Mouse (Mus musculus) spleen, adult 18-20 months (tissue): Measurements from ENCODE around the gene Slc35g2.
A peak's percentile ranks its signal among the peaks of the same experiment; 100 is the strongest.

Source experiments
- DNase-seq, 2 experiments: peaks; one replicate each; pipeline ENCODE4 v3.0.0; 2022; ENCODE audit warnings: mixed read lengths in 2 of 2

Slc35g2 gene

DNA sequence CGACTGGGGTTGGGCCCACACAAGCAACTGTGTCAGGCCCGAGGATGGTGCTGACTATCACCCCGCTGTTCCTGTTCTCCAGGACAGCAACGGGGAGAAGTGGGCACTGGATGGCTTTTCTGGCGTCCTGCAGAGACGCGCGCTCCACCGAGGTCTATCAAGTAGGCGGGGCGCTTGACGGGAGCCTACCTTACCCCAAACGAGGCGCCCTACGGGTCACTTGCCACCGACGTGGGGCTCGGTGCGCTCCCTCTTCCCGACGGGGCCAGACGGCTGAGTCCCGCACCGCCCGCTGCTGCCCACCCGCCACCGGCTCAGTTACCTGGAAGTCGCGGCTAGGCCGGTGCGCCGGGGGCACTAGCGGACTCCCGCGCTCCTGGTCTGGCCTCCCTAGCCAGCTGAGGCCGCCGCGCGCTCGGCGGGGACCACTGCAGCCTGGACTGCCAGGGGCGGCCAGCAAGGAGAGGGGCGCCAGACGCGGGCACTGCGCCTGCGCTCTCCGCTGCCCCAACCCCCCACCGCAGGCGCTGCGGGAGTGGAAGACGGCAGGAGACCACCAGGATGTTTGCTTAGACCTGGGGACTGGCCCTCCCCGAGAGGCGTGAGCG lies at the start of gene Slc35g2:
Gene Slc35g2 (minus strand): TSS at position 465 of the 608 bp plus-strand sequence.
- peak in 1 of 2 experiments; percentile 8 for DNase-seq

DNA sequence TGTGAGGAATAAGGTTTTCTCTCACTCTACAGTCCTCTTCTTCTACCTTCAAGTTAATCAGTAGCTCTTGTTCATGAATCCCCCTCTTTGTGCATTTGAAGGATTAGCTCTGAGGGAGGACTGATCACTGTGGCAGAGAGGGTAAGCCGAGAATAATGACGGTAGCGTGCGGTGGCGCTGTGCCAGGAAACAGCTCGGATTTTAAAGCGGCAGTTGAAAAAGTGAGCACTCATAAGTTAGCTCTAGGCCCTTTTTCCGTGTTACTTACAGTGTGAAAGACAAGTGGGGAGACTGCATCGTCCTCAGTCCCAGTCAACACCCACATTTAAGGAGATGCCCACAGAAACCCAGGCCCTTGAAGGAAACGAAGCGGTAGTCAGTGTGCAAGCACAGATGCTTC lies 46.1 kb upstream of the Slc35g2 start:
- no peak for DNase-seq

DNA sequence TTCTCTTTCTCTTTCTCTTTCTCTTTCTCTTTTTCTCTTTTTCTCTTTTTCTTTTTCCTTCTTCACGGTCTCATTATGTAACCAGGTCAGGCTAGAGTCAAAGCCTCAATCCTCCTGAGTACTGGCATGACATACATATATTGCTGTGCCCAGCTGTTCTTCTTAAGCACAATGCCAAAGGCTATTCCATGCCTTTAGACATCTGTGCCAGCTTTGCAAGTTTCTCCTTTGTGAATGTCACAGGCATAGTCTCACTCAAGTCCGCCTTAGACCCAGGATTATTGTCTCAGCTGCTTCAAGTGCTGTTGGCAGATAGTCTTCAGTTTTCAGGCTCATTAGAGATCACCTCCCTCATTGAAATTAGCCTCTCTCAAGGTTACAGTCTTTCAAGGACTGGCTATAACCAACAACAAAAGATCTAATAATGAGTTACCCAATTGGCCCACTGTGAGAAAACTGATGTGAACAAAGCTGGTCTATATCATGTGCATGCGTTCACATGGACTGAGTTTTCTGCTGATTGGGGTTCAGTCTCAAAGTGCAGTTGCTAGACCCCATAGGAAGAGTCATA lies 42.7 kb upstream of the Slc35g2 start:
- DNase-seq = no peak

DNA sequence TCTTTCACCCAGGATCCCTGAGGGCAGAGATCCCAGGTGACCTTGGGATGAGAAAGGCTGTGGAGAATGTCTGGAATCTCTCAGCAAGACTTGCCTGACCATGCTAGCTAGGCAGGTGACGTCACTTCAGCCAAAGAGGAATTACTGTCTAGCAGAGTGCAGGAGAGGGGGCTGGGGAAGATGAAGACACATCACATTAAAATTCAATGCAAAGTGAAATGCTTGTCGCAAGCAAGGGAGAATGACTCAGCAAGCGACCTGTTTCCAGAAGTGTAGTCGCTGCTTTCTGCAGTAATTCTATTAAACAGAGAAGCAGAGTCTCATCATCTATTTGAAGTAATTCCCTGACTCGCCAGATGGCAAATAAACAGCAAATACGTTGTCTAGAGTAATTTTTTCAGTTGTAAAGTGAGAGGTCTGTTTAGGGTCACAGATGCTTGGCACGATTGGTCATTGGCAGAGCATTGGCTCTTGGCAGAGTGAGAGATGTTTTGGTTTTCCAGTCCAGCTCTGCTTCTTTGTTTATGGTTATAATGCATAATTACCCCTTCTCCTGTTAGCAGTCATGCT lies 35.2 kb upstream of the Slc35g2 start:
- DNase-seq = no peak

DNA sequence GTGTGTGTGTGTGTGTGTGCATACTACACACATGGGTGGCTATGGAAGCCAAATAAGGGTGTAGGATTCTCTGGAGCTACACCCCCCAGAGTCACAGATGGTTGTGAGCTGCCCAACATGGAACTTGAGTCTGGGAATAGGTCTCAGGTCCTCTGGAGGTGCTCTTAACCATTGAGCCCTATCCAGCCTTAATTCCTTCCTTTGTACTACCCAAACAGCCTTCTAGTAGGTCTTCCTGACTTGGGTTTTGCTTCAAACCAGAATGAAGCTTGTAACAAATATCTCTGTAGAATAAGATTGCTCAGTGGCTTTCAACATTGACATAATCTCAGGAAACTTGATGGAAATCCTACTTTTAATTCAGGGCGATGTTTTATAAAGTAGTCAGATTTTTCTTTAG lies 34.6 kb upstream of the Slc35g2 start:
- DNase-seq = no peak

DNA sequence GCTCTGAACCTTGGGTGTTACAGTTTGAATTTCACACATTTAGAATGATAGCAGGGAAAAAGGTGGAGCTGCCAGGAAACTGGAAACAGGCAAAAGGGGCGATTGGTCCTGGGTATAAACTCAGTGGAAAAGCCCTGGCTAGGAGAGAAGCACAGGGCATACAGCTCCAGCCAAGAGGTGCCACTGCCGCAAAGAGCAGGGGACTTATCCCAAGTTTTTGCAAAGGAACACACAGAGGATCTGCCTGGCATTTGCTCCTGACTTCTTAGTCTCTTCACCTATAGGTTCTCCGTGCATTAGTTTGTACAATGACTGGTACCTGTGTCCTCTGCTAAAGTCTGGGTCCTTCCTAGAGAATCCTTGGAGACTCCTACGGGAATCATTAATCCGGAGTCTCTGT lies 32.3 kb upstream of the Slc35g2 start:
- no peak for DNase-seq

DNA sequence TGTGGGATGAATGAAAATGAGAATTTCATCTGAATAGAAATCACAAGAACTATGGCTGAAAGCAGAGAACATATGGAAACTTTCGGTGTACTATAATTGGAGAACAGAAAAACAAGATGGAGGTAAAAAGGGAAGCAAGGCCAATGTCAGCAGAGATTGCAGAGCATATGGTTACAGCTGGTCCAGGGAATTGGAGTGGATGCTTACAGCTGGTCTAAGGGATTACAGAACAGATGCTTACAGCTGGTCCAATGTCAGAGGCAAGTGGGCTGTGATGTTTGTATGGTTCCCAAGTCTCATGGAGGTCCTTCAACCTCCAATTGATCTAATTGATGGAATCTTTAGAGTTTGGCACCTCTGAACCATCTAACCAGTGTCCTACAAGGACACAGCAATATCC lies 31.2 kb upstream of the Slc35g2 start:
- DNase-seq = no peak

DNA sequence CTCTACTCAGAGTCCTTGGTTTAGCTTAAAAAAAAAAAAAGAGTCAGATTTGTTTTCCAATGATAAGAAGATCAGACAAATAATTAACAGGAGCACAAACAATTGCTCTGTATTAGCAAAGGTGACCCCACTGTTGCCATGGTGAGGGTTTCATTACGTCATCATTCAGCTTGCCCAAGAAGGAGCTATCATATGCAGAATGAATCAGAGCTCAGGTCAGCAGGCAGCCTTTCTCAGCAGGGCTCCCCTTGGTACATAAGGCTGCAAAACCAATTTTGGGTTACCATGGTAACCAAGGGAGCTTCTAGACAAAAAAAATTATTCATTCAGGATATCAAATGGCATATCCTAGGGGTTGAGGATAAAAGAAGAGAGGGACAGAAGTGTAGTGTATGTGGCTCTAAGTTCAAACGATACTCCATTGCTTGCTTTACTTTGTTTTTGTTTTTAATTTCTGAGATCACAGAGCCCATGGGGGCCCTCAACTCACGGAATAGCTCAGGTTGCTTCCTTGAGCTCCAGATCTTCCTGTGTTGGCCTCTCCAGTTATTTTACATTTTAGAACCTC lies 29.0 kb upstream of the Slc35g2 start:
- no peak for DNase-seq

DNA sequence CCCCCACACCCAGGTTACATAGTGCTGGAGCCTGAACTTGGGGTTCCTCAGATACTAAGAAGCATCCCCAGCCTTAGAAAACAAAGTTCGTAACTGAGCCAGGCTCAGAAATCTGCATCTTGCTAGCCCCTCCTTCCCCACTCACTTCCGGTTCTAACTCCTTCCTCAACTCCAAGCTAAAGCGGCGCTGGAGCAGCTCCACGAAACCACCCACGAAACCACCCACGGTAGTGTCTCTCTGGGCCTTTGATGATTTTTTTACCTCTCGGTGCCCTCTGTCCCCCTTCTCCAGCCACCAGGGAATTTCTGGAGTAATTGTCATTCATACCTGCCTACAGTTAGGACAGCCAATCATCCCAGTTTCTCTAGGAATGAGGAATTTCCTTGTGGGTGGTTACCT lies 26.7 kb upstream of the Slc35g2 start, which contains the start of gene Stag1:
Gene Stag1 (plus strand): TSS at position 253 of the 400 bp plus-strand sequence.
- no peak for DNase-seq

DNA sequence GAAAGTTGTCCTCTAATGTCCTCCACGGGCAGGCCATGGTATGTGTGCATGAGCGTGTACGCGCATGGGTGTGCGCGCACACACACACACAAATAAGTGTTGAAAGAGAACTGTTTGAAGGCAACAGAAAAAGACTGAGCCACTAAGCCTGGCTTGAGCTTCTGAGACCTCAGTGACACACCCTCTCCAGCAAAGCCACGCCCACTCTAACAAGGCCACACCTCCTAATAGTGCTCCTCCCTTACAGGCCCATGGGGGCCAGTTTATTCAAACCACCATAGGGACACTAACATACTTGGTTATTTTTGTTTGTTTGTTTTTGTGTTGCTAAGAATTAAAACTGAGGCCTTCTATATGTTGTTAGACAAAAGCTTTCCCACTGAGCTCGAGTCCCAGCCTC lies 25.4 kb upstream of the Slc35g2 start:
- DNase-seq = no peak

DNA sequence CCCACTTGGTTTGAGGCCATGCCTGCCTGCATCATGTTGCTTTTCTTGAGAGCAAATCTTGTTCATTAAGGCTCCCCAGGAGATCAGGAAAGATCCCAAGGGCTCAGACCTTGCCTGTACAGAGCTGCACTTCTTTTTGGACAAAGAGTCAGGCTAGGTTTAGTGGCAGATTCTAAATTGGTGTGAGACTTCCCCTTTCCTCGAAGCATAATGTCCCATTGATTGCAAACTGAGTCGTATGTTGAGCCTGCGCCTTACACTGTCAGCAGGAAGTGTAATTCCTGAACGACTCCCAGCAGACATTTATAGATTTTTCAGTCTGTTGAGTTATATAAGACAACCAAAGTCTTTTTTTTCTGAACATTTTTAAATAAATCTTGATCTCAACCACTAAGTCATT lies 19.6 kb upstream of the Slc35g2 start:
- DNase-seq = no peak

DNA sequence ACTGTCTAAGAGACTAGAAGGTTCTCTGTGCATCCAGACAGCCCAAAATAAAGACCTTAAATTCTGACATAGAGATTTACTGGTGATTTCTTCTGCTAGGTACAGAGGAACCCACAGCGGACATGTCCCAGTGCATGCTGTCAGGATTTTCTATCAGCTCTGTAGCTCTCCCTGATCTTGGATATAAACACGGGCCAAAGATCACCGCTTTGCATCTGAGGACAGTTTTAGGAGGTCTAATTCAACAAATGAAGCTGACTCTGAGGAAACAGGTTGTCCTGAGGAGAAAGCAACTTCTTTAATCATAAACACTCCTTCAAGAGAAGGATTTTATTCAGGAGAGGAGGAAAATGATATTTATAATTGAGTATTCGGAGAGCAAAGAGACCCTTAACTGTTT lies 13.1 kb upstream of the Slc35g2 start:
- DNase-seq = no peak

DNA sequence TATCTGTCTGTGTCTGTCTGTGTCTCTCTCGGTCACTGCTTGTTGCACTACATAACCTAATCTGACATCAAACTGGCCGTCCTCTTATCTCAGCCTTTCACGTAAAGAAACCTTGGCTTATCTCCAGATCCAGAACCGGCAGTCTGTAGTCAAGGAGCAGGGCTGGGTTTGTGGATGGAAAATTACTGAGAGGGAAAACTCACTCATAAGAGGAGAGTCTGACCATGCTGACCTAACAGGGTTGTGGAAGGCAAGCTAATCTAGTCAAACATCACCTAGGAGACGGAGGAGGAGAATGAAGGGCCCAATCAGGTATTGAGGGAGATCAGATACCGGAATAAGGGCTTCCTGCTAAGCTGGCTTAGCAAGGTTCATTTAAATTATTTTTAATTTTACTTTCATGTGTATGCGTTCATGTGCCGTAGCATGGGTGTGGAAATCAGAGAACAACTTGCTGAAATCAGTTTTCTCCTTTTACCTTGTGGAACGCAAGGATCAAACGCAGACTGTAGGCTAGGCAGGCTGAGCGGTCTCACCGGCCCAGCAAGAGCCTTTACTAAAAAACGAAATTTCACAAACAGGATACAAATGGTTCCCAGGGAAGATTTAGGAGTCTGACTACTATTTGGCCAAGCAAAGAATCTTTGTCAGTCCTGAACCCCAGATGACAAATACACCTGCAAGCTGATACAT lies 12.1 kb upstream of the Slc35g2 start:
- no peak for DNase-seq

DNA sequence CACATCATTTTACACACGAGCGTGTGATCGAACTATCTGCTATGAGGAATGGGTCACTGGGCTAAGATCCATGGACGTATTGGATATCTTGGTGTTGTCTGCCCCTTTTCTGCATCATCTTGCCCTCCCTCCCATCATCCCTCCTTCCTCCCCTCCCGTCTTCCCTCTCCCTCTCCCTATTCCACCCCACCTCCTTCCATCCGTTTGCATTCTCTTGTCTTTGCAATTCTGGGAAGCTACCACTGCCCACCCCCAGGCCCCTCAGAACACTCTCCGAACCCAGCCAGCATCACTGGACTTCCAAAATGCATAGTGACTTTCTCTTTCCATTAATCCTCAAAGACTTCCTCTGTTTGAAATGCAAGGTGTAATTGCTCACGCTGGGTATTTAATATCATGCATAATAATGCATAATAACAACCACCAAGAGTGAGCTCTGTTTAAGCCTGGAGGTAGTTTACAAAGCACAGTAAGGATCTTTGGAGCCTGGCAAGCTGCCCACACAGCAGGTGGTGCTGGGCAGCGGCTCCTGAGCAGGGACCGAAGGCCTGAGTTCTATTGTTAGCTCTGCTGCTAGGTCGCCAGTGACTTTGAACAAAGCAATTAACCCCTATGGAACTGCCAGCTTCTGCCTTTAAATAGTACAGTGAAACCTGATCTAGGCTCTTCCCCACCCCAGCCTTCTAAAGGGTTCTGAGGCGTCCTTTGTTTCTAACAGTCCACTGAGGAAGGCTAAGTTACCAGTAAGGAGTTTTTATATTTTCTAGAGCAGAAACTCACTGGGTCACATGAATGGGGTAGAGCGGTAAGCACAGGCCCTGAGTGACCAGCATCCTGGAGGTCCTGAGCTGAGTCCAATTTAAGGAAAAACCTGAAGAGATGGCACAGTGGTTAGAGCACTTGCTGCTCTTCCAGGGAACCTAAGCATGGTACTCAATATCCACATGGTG lies 10.9 kb upstream of the Slc35g2 start:
- DNase-seq = no peak

DNA sequence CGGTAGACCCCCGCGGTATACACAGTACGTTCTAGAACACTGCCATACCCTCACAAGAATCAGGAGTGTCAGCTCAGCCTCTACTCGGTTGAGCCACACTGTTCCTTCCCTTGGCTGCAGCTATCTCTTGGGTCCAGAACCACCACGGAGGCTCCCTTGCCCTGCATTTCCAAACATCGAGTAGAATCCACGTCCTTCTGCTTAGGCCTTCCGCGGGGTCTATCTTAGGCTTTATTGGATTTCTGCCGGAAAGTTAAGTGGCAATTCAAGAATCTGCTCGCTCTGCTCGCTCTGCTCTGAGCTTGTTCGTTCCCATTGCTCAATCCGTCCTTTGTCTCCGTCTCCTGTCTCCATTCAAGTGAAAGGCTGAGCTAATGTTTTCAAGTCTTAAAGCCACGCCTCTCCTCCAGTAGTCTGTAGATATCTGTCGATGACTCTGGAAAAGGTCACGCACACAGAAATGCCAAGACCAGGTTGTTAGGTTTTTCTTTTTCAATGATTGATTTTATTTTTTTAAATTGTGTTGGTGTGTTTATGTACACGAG lies 9.4 kb upstream of the Slc35g2 start:
- no peak for DNase-seq

DNA sequence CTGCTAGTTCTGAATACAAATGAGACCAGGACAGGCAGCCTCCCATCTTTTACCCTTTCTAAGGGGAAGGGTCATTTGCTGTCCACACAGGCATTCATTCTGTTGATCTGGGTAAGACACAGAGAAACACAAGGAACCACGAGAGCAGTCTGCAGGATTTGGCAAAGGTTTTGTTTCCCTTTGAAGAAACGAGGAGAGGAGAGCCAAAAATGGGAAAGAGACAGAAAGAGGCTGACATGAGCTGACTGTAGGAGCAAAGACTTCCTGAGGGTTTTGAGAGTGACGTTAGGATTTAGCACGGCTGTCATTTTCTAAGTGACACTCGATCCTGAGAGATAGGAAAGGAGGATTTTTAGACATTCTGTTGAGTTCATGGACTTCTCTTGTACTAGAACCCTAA lies 3.1 kb upstream of the Slc35g2 start:
- no peak for DNase-seq

DNA sequence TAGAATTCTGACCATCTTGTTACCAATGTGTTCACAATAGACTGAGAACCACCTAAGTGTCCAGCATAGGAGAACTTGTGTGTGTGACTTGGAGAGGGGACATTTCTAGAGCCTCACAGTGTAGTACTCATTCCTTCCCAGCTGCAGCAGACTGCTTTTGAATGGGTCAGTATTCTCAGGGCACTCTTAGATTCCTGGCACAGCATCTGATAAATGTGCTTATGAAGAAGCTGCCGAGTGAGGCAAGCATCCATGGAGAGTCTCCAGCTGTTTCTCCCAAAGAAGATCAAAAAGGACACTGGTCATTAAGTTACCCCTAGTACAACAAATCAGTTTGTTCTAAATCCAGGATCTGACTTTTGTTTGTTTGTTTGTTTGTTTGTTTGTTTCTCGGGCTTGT lies 2.4 kb upstream of the Slc35g2 start:
- no peak for DNase-seq

DNA sequence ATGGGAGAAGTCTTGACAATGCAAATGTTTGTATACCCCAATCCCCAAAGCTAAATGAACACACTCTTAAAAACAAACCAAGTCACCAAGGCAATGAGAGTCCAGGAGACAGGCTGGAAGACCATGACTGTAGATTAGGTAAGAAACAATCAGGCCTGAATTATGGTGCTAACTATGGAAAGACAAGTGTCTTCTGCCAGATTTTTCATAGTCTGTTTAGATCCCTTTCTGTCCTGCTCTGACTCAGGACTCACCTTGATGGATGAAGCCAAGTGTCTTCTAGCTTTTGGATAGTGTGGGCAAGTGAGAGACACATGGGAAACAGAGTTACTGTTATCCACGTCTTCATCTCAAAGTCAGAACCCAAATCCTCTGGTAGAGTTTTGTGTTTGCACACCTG lies 621 bp upstream of the Slc35g2 start:
- DNase-seq = no peak

DNA sequence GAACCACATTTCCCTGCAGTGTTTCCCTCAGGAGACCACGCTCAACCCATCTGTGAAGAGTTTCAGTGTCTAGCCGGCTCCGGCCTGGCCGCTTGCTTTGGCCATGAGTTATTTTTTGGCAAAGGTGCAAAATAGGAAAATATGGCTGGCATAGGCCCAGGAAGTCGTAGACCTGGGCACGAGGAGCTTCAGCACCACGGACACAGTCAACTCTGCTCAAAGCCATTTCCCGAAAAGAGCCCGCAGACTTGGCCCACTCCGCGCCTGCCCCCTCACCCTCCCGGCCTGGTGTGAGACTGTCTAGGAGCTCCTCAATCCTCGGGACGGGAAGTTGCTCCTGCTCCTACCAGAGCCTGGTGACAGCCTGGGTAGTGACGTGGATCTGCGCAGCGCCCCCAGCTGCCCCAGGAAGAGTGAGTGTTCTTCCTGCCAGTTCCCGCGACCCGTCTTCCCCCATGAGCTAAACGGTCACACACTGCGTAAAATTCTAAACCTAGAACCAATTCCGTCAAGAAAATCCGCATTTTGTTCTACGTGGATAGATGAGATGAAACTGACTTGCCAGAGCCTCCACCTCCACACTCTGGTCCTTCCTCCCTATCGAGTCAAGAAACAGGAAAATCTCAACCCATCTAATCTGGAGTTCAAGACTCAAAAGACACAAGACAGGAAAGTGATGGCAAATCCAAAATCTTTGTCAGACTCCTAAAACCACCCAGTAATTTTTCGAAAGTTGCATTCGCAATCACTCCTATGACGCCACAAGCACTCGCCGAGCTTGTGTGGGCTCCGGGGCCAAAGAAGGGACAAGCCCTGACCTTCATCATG lies 878 bp downstream of the Slc35g2 start:
- DNase-seq = peak in 1 of 2 experiments; percentile 6

DNA sequence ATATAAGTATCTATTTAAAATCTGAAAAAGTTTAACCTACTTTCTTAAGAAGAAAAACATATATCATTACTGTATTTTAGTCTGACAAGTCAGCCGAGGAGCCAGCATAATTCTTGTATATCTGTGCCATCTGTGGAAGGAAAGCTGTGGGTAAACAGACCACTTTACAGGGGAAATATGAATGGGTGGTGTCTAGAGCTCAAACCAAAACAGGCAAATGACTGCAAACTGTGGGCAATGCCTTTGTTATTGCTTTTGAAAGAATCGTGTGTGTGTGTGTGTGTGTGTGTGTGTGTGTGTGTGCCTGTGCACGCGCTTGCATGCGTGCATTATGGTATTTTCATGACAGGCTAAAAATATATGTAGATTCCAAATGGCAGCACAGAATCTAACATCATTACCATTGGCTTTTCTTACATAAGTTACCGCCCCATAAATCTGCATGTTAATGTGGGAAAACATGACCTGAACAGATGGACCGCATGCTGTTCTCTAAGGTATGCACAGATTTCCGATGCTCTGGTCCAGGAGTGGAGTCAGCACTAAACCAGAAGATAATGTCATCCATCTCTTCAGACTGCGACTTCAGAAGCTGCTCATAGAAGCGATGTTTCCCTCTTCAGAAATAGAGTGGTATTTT lies 10.5 kb downstream of the Slc35g2 start:
- DNase-seq = no peak

DNA sequence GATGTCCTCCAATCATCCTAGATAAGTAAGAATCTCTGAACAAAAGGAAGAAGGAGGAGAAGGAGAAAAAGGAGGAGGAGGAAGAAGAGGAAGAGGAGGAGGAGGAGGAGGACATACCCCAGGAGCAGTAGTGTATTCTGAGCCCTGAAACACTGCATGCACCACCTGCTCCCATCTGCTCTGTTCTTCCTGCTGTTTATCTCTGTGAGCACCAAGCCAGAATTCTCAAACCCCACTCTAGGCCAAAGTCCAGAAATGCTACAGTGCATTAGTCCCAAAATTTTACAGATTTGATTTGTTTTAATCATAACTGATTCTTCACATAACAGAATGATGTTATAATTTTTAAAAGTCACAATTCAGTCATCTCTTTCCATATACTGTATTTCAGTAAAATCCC lies 11.9 kb downstream of the Slc35g2 start:
- DNase-seq = no peak
